In genomic region chr14:78878402-78879045, GRCm38 (mm10) we compare ENCODE assay signal across 13 mouse cellular contexts. TPM values are rescaled to one million over a fixed set of nuclear protein-coding genes. Genes with fewer than 3 reads are reported as not detected.
A peak's percentile ranks its signal among the peaks of the same experiment; 100 is the strongest.
DNase-seq lines count a peak whose midpoint lies in the region; ATAC-seq and TF ChIP-seq lines count a peak whose summit lies in the region.
"Had no signal": no experiment of that assay in that cellular context is flagged by ENCODE, and none has a peak within 500 bp of the region (broad histone marks: within the 10 kb centered on the region; RNA-seq: fewer than 3 reads in every experiment).

No protein-coding gene starts in this region.

- no peaks in the 10 kb centered on the region for H3K27me3 ChIP-seq in heart, embryonic 10.5 days (ENCODE audit: insufficient read depth, poor library complexity, severe bottlenecking)
- no peaks in the 10 kb centered on the region for H3K27me3 ChIP-seq in liver, embryonic 11.5 days (replicated peaks; ENCODE audit: control insufficient read depth, insufficient read depth, low read length)
- H3K27me3 ChIP-seq in liver, postnatal 0 days (ENCODE audit: insufficient read depth, low read length) = no peaks in the 10 kb centered on the region
- H3K27me3 ChIP-seq in liver, embryonic 13.5 days = no peaks in the 10 kb centered on the region
- H3K27me3 ChIP-seq: Patski; stomach, embryonic 15.5 days had no signal

- peak overlapping the region; percentile 32; the same call in 1 of the 2 replicates for H3K27ac ChIP-seq in heart, embryonic 10.5 days
- H3K27ac ChIP-seq in liver, embryonic 11.5 days (ENCODE audit: low read depth, low read length) = no peak overlapping the region
- no peak overlapping the region for H3K27ac ChIP-seq in liver, postnatal 0 days (ENCODE audit: low read depth)
- H3K27ac ChIP-seq in ES-E14 (ENCODE audit: insufficient read depth, low read depth, low read length, poor library complexity, severe bottlenecking) = no peak overlapping the region
- peak overlapping the region; percentile 27; the same call in 1 of the 2 replicates for H3K27ac ChIP-seq in liver, embryonic 13.5 days
- H3K27ac ChIP-seq: stomach, embryonic 15.5 days had no signal

- no peak overlapping the region for H3K9ac ChIP-seq in liver, embryonic 11.5 days (ENCODE audit: low read depth, low read length)
- no peak overlapping the region for H3K9ac ChIP-seq in liver, postnatal 0 days (replicated peaks)
- H3K9ac ChIP-seq in ES-E14 (ENCODE audit: insufficient read depth, low read depth, low read length, poor library complexity, severe bottlenecking) = no peak overlapping the region
- no peak overlapping the region for H3K9ac ChIP-seq in liver, embryonic 13.5 days
- H3K9ac ChIP-seq: stomach, embryonic 15.5 days had no signal

- no peak for TF ChIP-seq EP300 in liver, postnatal 0 days (IDR thresholded peaks at IDR 0.05; ENCODE audit: low read depth)

- TF ChIP-seq CTCF in liver, postnatal 0 days (IDR thresholded peaks at IDR 0.05; ENCODE audit: low read depth) = no peak

- peak; percentile 67; the same call in 1 of the 2 replicates for ATAC-seq in liver, embryonic 11.5 days (replicated peaks; ENCODE audit: low FRiP score)
- ATAC-seq in liver, postnatal 0 days = no peak
- ATAC-seq in liver, embryonic 13.5 days (ENCODE audit: low read depth) = peak; percentile 60; the same call in 1 of the 2 replicates
- ATAC-seq: Patski had no signal

- DNase-seq in heart, embryonic 10.5 days (ENCODE audit: low spot score) = peak; percentile 81
- DNase-seq in heart, postnatal 36 days = no peak
- DNase-seq in liver, embryonic 11.5 days (ENCODE audit: low spot score) = no peak
- DNase-seq in liver, postnatal 0 days = no peak
- DNase-seq in ES-E14 (ENCODE audit: low read depth, low spot score) = no peak
- DNase-seq in liver, embryonic 13.5 days = no peak
- no peak for DNase-seq in adrenal gland, adult (ENCODE audit: inconsistent age in 2 of 2, low spot score in 1 of 2)
- DNase-seq in cerebellum, adult 9-10 months = no peak
- DNase-seq: cerebellum, postnatal 14 days; gastrocnemius, postnatal 25 days; lung, adult 18-20 months had no signal

- H3K4me3 ChIP-seq in heart, embryonic 10.5 days = no peak overlapping the region; the same call in 1 of the 2 replicates
- no peak overlapping the region for H3K4me3 ChIP-seq in liver, embryonic 11.5 days (ENCODE audit: low read depth, low read length)
- H3K4me3 ChIP-seq in liver, postnatal 0 days (ENCODE audit: low read depth, low read length) = no peak overlapping the region
- no peak overlapping the region for H3K4me3 ChIP-seq in ES-E14 (ENCODE audit: insufficient read depth in 1 of 2, low read depth in 1 of 2, low read length in 2 of 2, poor library complexity in 1 of 2, severe bottlenecking in 1 of 2)
- H3K4me3 ChIP-seq in liver, embryonic 13.5 days (replicated peaks) = no peak overlapping the region
- H3K4me3 ChIP-seq: stomach, embryonic 15.5 days had no signal

- intact Hi-C loops in heart, postnatal 36 days (cut with DNase I) = no loop called here

- in situ Hi-C loops in ES-E14 (cut with MboI; ENCODE audit: low sequenced_read_pairs in 2 of 2, unreplicated experiment in 2 of 2) = no loop called here

- 44% methylated on average over 13 of the region's 13 CpGs for WGBS in heart, embryonic 10.5 days
- WGBS in liver, embryonic 11.5 days = 62% methylated on average over 13 of the region's 13 CpGs
- WGBS in liver, postnatal 0 days (ENCODE audit: insufficient replicate concordance) = 71% methylated on average over 13 of the region's 13 CpGs
- WGBS in liver, embryonic 13.5 days (ENCODE audit: insufficient replicate concordance) = 54% methylated on average over 13 of the region's 13 CpGs

- peaks cover 38% of the 10 kb centered on the region for H3K4me1 ChIP-seq in heart, embryonic 10.5 days
- peaks cover 10% of the 10 kb centered on the region for H3K4me1 ChIP-seq in liver, embryonic 11.5 days (replicated peaks; ENCODE audit: control insufficient read depth, insufficient read depth, low read length)
- H3K4me1 ChIP-seq in liver, postnatal 0 days (ENCODE audit: insufficient read depth) = no peaks in the 10 kb centered on the region
- H3K4me1 ChIP-seq in ES-E14 (ENCODE audit: control insufficient read depth in 2 of 2, insufficient read depth in 2 of 2, low read length in 2 of 2, poor library complexity in 1 of 2) = peaks cover 1 to 5% of the 10 kb centered on the region in 2 experiments; a peak in 2 of 4 replicates
- H3K4me1 ChIP-seq in liver, embryonic 13.5 days (replicated peaks) = peaks cover 33% of the 10 kb centered on the region
- H3K4me1 ChIP-seq: stomach, embryonic 15.5 days had no signal

- no peaks in the 10 kb centered on the region for H3K36me3 ChIP-seq in heart, embryonic 10.5 days
- H3K36me3 ChIP-seq in liver, embryonic 11.5 days (ENCODE audit: control insufficient read depth, insufficient read depth, low read length) = no peaks in the 10 kb centered on the region
- no peaks in the 10 kb centered on the region for H3K36me3 ChIP-seq in liver, postnatal 0 days (replicated peaks; ENCODE audit: insufficient read depth, low read length)
- no peaks in the 10 kb centered on the region for H3K36me3 ChIP-seq in ES-E14 (ENCODE audit: control insufficient read depth, insufficient read depth, low read length, poor library complexity, severe bottlenecking)
- no peaks in the 10 kb centered on the region for H3K36me3 ChIP-seq in liver, embryonic 13.5 days
- H3K36me3 ChIP-seq: stomach, embryonic 15.5 days had no signal

- H3K4me2 ChIP-seq in liver, embryonic 11.5 days = no peak overlapping the region
- no peak overlapping the region for H3K4me2 ChIP-seq in liver, postnatal 0 days (ENCODE audit: low read depth, low read length)
- no peak overlapping the region for H3K4me2 ChIP-seq in liver, embryonic 13.5 days
- H3K4me2 ChIP-seq: stomach, embryonic 15.5 days had no signal

- H3K9me3 ChIP-seq in heart, embryonic 10.5 days = no peaks in the 10 kb centered on the region
- no peaks in the 10 kb centered on the region for H3K9me3 ChIP-seq in liver, embryonic 11.5 days (ENCODE audit: control insufficient read depth, low read length)
- no peaks in the 10 kb centered on the region for H3K9me3 ChIP-seq in liver, postnatal 0 days (ENCODE audit: low read length)
- no peaks in the 10 kb centered on the region for H3K9me3 ChIP-seq in ES-E14 (ENCODE audit: control insufficient read depth, insufficient read depth, low read depth, low read length)
- no peaks in the 10 kb centered on the region for H3K9me3 ChIP-seq in liver, embryonic 13.5 days (replicated peaks)
- H3K9me3 ChIP-seq: stomach, embryonic 15.5 days had no signal

TF ChIP-seq in ES-E14, 5 proteins besides CTCF, POLR2A, EP300 and RAD21:
- TF ChIP-seq HCFC1 (IDR thresholded peaks at IDR 0.05; ENCODE audit: borderline replicate concordance, insufficient read depth, low read length) = no peak
- 0 out of 2 replicates have a peak, but pooled peaks have one; percentile 7 for TF ChIP-seq MAFK (IDR thresholded peaks at IDR 0.05; ENCODE audit: insufficient read depth, low read depth, low read length)
TF ChIP-seq in ES-E14: peak in this region for 1.

RNA-seq across cellular contexts. Expression of gene Vwa8, which starts 29.7 kb away (rescaled TPM):
- 12.1 and 18.6 TPM in 2 replicates for polyA plus RNA-seq in heart, embryonic 10.5 days (2016; fragmentation: Nextera tagmentation; extraction: Ambion mirVana)
- total RNA-seq in heart, postnatal 36 days (2021) = 100 to 1,000 TPM; 173 to 197 TPM
- 12.6 and 13.2 TPM in 2 replicates for polyA plus RNA-seq in liver, embryonic 11.5 days (2014; fragmentation: Nextera tagmentation; extraction: Ambion mirVana)
- 24.4 and 27.1 TPM in 2 replicates for polyA plus RNA-seq in liver, postnatal 0 days (2015; fragmentation: Nextera tagmentation; extraction: Ambion mirVana)
- total RNA-seq in ES-E14 (2012; rRNA removed) = 9.8 and 24.7 TPM in 2 replicates
- polyA plus RNA-seq in liver, embryonic 13.5 days (2015; fragmentation: Nextera tagmentation; extraction: Ambion mirVana) = 6.0 and 8.0 TPM in 2 replicates

Comparison
In these comparisons a context has a peak if more than half of its experiments do, and no peak if none do; other contexts are left out.
1. H3K27ac ChIP-seq: peak in heart, embryonic 10.5 days (single experiment) and liver, embryonic 13.5 days (single experiment); none in liver, embryonic 11.5 days (single experiment), liver, postnatal 0 days (single experiment) and ES-E14 (single experiment).